Mouse (Mus musculus): ENCODE measurements around the gene Mprip.
"Not testable (repeated sequence)": the region's sequence is repeated elsewhere in the genome, so short reads cannot be mapped to it uniquely, and the experiment has no call there.

Gene Mprip

GRCm38 (mm10) chr11:59653547-59653946, 7.6 kb upstream of the Mprip start:
- no peak for DNase-seq (ENCODE audit: low read depth, low spot score)

- DNase-seq (ENCODE audit: low read depth, low spot score) = no peak
Measured at GRCm38 (mm10) chr11:59655337-59655736, 5.8 kb upstream of the Mprip start.

- DNase-seq (ENCODE audit: low read depth, low spot score) = no peak
Measured at GRCm38 (mm10) chr11:59656016-59656415, 5.1 kb upstream of the Mprip start.

GRCm38 (mm10) chr11:59661601-59662248, 620 bp downstream of the Mprip start:
- no peak for DNase-seq (ENCODE audit: low read depth, low spot score)

GRCm38 (mm10) chr11:59662249-59662788, 1.2 kb downstream of the Mprip start:
- peak; percentile 91 for DNase-seq (ENCODE audit: low read depth, low spot score)

GRCm38 (mm10) chr11:59662877-59663775, 2.0 kb downstream of the Mprip start:
- peak; percentile 54 for DNase-seq (ENCODE audit: low read depth, low spot score)

GRCm38 (mm10) chr11:59663776-59664320, 2.7 kb downstream of the Mprip start:
- no peak for DNase-seq (ENCODE audit: low read depth, low spot score)

GRCm38 (mm10) chr11:59664818-59665217, 3.7 kb downstream of the Mprip start:
- DNase-seq (ENCODE audit: low read depth, low spot score) = no peak

GRCm38 (mm10) chr11:59671049-59671693, 10.1 kb downstream of the Mprip start:
- no peak for DNase-seq (ENCODE audit: low read depth, low spot score)

GRCm38 (mm10) chr11:59674013-59674412, 12.9 kb downstream of the Mprip start:
- DNase-seq (ENCODE audit: low read depth, low spot score) = no peak

GRCm38 (mm10) chr11:59674746-59675145, 13.6 kb downstream of the Mprip start:
- DNase-seq (ENCODE audit: low read depth, low spot score) = not testable (repeated sequence)

GRCm38 (mm10) chr11:59677767-59678166, 16.7 kb downstream of the Mprip start:
- DNase-seq (ENCODE audit: low read depth, low spot score) = no peak

GRCm38 (mm10) chr11:59678693-59679092, 17.6 kb downstream of the Mprip start:
- DNase-seq (ENCODE audit: low read depth, low spot score) = no peak

- DNase-seq (ENCODE audit: low read depth, low spot score) = no peak
Measured at GRCm38 (mm10) chr11:59680111-59680510, 19.0 kb downstream of the Mprip start.

- DNase-seq (ENCODE audit: low read depth, low spot score) = no peak
Measured at GRCm38 (mm10) chr11:59684956-59685355, 23.9 kb downstream of the Mprip start.

- no peak for DNase-seq (ENCODE audit: low read depth, low spot score)
Measured at GRCm38 (mm10) chr11:59694533-59694932, 33.4 kb downstream of the Mprip start.

- no peak for DNase-seq (ENCODE audit: low read depth, low spot score)
Measured at GRCm38 (mm10) chr11:59695550-59695949, 34.4 kb downstream of the Mprip start.

- no peak for DNase-seq (ENCODE audit: low read depth, low spot score)
Measured at GRCm38 (mm10) chr11:59697572-59697971, 36.5 kb downstream of the Mprip start.

GRCm38 (mm10) chr11:59700787-59701186, 39.7 kb downstream of the Mprip start:
- DNase-seq (ENCODE audit: low read depth, low spot score) = no peak

- no peak for DNase-seq (ENCODE audit: low read depth, low spot score)
Measured at GRCm38 (mm10) chr11:59705113-59705512, 44.0 kb downstream of the Mprip start.

- no peak for DNase-seq (ENCODE audit: low read depth, low spot score)
Measured at GRCm38 (mm10) chr11:59707481-59707880, 46.4 kb downstream of the Mprip start.

All from CD4-positive, CD25-positive, alpha-beta regulatory T cell, adult 2 months (primary cell).